Mouse (Mus musculus) liver, embryonic 12.5 days (tissue): ENCODE measurements around the gene Dnmt3c. TPM values are rescaled to one million over a fixed set of nuclear protein-coding genes. Genes with fewer than 3 reads are reported as not detected.

Experiments
- ATAC-seq: fragments of 200-750 bp; cut with Nextera tagmentation; 2 replicates; pipeline ENCODE4 v1.8.0; 2017; ENCODE audit warnings: moderate number of reproducible peaks, mild to moderate bottlenecking, moderate library complexity
- H3K27ac ChIP-seq: fragments of 300-500 bp; sonication (generic); 2 replicates; pipeline ENCODE4 v1.5.1; 2016; ENCODE audit warnings: mild to moderate bottlenecking
- H3K27me3 ChIP-seq: fragments of 300-500 bp; sonication (generic); replicated peaks from 2 replicates; pipeline ENCODE4 v1.6.1; 2016; ENCODE audit warnings: mild to moderate bottlenecking, moderate library complexity
- H3K36me3 ChIP-seq: fragments of 300-500 bp; sonication (generic); 2 replicates; pipeline ENCODE4 v1.6.1; 2016; ENCODE audit warnings: mild to moderate bottlenecking, moderate library complexity
- H3K4me1 ChIP-seq: fragments of 300-500 bp; sonication (generic); 2 replicates; pipeline ENCODE4 v1.6.1; 2016
- H3K4me2 ChIP-seq: fragments of 300-500 bp; sonication (generic); 2 replicates; pipeline ENCODE4 v1.6.1; 2016; ENCODE audit warnings: mild to moderate bottlenecking, moderate library complexity
- H3K4me3 ChIP-seq: fragments of 300-500 bp; sonication (generic); 2 replicates; pipeline ENCODE4 v1.5.1; 2016; ENCODE audit warnings: mild to moderate bottlenecking, moderate library complexity
- H3K9ac ChIP-seq: fragments of 300-500 bp; sonication (generic); 2 replicates; pipeline ENCODE4 v1.6.1; 2016; ENCODE audit warnings: mild to moderate bottlenecking, moderate library complexity
- H3K9me3 ChIP-seq: fragments of 300-500 bp; sonication (generic); replicated peaks from 2 replicates; pipeline ENCODE4 v1.6.1; 2016; ENCODE audit warnings: mild to moderate bottlenecking, moderate library complexity
- WGBS: fragments of 180-500 bp; shearing (Covaris S2); methylation state at CpG from one replicate; pipeline ENCODE4 v1.1.7; 2016; ENCODE audit not compliant: insufficient replicate concordance; 5-methylcytosine and 5-hydroxymethylcytosine counted together
- polyA plus RNA-seq: library from polyadenylated mRNA; unstranded; fragments of >200 nt; fragmentation: Nextera tagmentation; extraction: Ambion mirVana; gene quantifications from 2 replicates; pipeline ENCODE4 v1.2.1, GENCODE M21; 2016

The Dnmt3c gene
- polyA plus RNA-seq, 1 experiment from 2014 or later, result 0.58 TPM

GRCm38 (mm10) chr2:153778638-153779362, 82.3 kb downstream of the Dnmt3c start:
- H3K36me3 ChIP-seq, result peaks cover 6% of the 10 kb centered on the region; the same call in 1 of the 2 replicates
- peak; percentile 89 for ATAC-seq
- H3K27ac ChIP-seq, result peak overlapping the region; percentile 74
- peak overlapping the region; percentile 68 for H3K9ac ChIP-seq
- no peaks in the 10 kb centered on the region for H3K27me3 ChIP-seq
- no peaks in the 10 kb centered on the region for H3K9me3 ChIP-seq
- H3K4me1 ChIP-seq, result peaks cover 46% of the 10 kb centered on the region
- WGBS, result 11% methylated on average over 24 of the region's 24 CpGs
- peak overlapping the region; percentile 58 for H3K4me3 ChIP-seq
- H3K4me2 ChIP-seq, result peak overlapping the region; percentile 94

Other genes with a start within 250 kb of the Dnmt3c start
- not detected in 2 replicates for gene 4930404H24Rik, start 203.9 kb upstream of the Dnmt3c start, polyA plus RNA-seq
- 9.3 and 9.8 TPM in 2 replicates for gene Nol4l, start 166.7 kb upstream of the Dnmt3c start, polyA plus RNA-seq
- 44.0 and 45.7 TPM in 2 replicates for gene Commd7, start 63.9 kb upstream of the Dnmt3c start, polyA plus RNA-seq
- 16.6 and 17.1 TPM in 2 replicates for gene Dnmt3b, start 47.2 kb upstream of the Dnmt3c start, polyA plus RNA-seq
- gene Mapre1, start 44.6 kb downstream of the Dnmt3c start, polyA plus RNA-seq, result 199 and 200 TPM in 2 replicates
- gene Efcab8, start 83.3 kb downstream of the Dnmt3c start, polyA plus RNA-seq, result 0.10 and 0.16 TPM in 2 replicates
- gene Sun5, start 174.4 kb downstream of the Dnmt3c start, polyA plus RNA-seq, result not detected in 2 replicates
- gene Bpifb2, start 178.4 kb downstream of the Dnmt3c start, polyA plus RNA-seq, result not detected in 2 replicates
- not detected in 2 replicates for gene Bpifb6, start 203.7 kb downstream of the Dnmt3c start, polyA plus RNA-seq
- gene Bpifb3, start 221.6 kb downstream of the Dnmt3c start, polyA plus RNA-seq, result not detected in 2 replicates
- gene Bpifb4, start 241.6 kb downstream of the Dnmt3c start, polyA plus RNA-seq, result 0.08 TPM in 1 of 2 replicates, not detected in the other